Mouse (Mus musculus): ENCODE results near the gene Epas1. TPM values are rescaled to one million over a fixed set of nuclear protein-coding genes. Genes with fewer than 3 reads are reported as not detected.

The Epas1 gene
- polyA plus RNA-seq, 1 experiment from 2014 or later = 4.3 TPM

DNA sequence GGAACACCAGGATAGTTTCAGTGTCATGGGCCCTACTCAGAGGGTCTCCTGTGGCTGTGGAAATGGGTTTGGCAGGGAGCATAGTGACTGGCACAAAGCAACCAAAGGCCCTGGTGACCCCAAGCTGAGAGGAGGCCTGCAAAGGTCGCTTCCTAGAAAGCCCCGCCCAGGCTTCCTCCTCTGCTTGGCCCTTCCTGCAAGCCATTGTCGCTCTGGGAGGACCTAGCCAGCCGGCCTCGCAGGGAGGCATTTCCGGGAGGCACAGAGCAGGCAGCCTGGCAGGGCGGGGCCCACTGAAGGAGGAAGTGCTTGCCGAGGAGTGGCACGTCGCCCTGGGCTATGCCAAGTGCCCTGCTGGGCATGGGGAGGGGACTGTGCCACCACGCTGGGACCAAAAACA, 21.5 kb upstream of the Epas1 start:
- no peak overlapping the region for H3K27ac ChIP-seq
- peak; percentile 74 for ATAC-seq
- WGBS = 7% methylated on average over 11 of the region's 11 CpGs

DNA sequence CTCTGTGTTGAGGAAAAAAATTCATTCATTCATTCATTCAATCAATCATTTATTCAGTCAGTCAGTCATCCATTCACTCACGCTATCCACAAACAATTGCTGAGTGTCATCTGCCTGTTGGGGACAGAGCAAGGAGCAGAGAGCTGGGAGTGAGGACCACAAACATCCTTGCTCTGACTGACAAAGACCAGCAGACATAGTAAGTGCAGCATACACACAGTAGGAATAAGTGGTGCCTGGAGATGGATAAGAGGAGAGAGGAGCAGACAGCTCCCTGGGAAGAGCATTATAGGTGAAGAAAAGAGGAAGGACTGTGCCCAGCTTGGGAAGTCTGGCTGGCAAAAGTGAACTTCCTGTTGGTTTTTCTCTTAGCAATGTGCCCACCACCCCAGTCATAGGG, 21.0 kb upstream of the Epas1 start:
- Histone ChIP-seq H3K36me3 (no peaks in the 10 kb centered on the region), H3K9me3 (no peaks in the 10 kb centered on the region), H3K9ac (replicated peaks) (no peak overlapping the region), H3K27ac (no peak overlapping the region), H3K4me3 (replicated peaks) (no peak overlapping the region), H3K4me2 (replicated peaks) (no peak overlapping the region), H3K27me3 (peaks cover 2% of the 10 kb centered on the region; the same call in 1 of the 2 replicates), H3K4me1 (replicated peaks) (peaks cover 3% of the 10 kb centered on the region)
- WGBS = 82% methylated on average over 1 of the region's 1 CpGs
- 0 out of 2 replicates have a peak, but pooled peaks have one; percentile 9 for ATAC-seq

More for the DNA sequence above, 21.5 kb upstream of the Epas1 start:
- Histone ChIP-seq H3K9me3 (no peaks in the 10 kb centered on the region), H3K4me3 (replicated peaks) (no peak overlapping the region), H3K36me3 (no peaks in the 10 kb centered on the region), H3K9ac (replicated peaks) (no peak overlapping the region), H3K4me2 (replicated peaks) (no peak overlapping the region), H3K27me3 (peaks cover 2% of the 10 kb centered on the region; the same call in 1 of the 2 replicates), H3K4me1 (replicated peaks) (peaks cover 3% of the 10 kb centered on the region)

- WGBS = 86% methylated on average over 4 of the region's 4 CpGs
- H3K9ac ChIP-seq (replicated peaks) = no peak overlapping the region
- H3K27me3 ChIP-seq = peaks cover 2% of the 10 kb centered on the region; the same call in 1 of the 2 replicates
- H3K4me2 ChIP-seq (replicated peaks) = no peak overlapping the region
- H3K36me3 ChIP-seq = no peaks in the 10 kb centered on the region
- ATAC-seq = no peak
- H3K4me1 ChIP-seq (replicated peaks) = peaks cover 3% of the 10 kb centered on the region
- no peak overlapping the region for H3K27ac ChIP-seq
- H3K4me3 ChIP-seq (replicated peaks) = no peak overlapping the region
- H3K9me3 ChIP-seq = no peaks in the 10 kb centered on the region
These were observed 19.9 kb upstream of the Epas1 start for GRCm38 (mm10) chr17:86733644-86734043.

- H3K4me2 ChIP-seq (replicated peaks) = no peak overlapping the region
- no peak for ATAC-seq
- H3K27me3 ChIP-seq = no peaks in the 10 kb centered on the region
- no peak overlapping the region for H3K4me3 ChIP-seq (replicated peaks)
- H3K27ac ChIP-seq = no peak overlapping the region
- no peak overlapping the region for H3K9ac ChIP-seq (replicated peaks)
- H3K4me1 ChIP-seq (replicated peaks) = no peaks in the 10 kb centered on the region
- no peaks in the 10 kb centered on the region for H3K9me3 ChIP-seq
- 85% methylated on average over 6 of the region's 6 CpGs for WGBS
- H3K36me3 ChIP-seq = no peaks in the 10 kb centered on the region
These were observed 15.0 kb upstream of the Epas1 start for GRCm38 (mm10) chr17:86738477-86738876.

- no peak overlapping the region for H3K4me2 ChIP-seq (replicated peaks)
- no peak overlapping the region for H3K4me3 ChIP-seq (replicated peaks)
- 90% methylated on average over 7 of the region's 7 CpGs for WGBS
- H3K4me1 ChIP-seq (replicated peaks) = no peaks in the 10 kb centered on the region
- H3K9ac ChIP-seq (replicated peaks) = no peak overlapping the region
- H3K27me3 ChIP-seq = no peaks in the 10 kb centered on the region
- no peaks in the 10 kb centered on the region for H3K36me3 ChIP-seq
- no peaks in the 10 kb centered on the region for H3K9me3 ChIP-seq
- H3K27ac ChIP-seq = no peak overlapping the region
- no peak for ATAC-seq
These were observed 10.1 kb upstream of the Epas1 start for GRCm38 (mm10) chr17:86743351-86743941.

DNA sequence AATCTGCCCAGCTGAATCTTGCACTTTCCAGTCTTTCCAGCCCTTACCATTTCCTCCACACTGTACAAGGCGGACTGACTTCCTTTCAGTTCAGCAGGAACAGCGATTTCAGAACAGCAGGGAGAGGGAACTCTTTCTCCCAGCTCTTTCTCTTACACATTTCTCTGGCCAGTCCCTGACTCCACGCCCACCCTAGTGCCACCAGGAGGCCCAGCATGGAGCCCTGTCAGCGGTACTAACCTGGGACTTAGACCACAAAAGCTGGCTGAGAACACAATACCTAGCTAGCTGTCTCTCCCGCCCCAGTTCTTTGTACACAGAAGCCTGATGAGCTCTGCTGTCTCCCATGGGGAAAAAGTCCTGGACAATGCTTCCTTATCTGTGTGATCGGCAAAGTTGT, 8.6 kb upstream of the Epas1 start:
- Histone ChIP-seq H3K36me3 (no peaks in the 10 kb centered on the region), H3K9ac (replicated peaks) (no peak overlapping the region), H3K4me1 (replicated peaks) (no peaks in the 10 kb centered on the region), H3K9me3 (no peaks in the 10 kb centered on the region), H3K27me3 (no peaks in the 10 kb centered on the region), H3K27ac (no peak overlapping the region), H3K4me2 (replicated peaks) (no peak overlapping the region), H3K4me3 (replicated peaks) (no peak overlapping the region)
- WGBS = 29% methylated on average over 6 of the region's 6 CpGs
- no peak for ATAC-seq

DNA sequence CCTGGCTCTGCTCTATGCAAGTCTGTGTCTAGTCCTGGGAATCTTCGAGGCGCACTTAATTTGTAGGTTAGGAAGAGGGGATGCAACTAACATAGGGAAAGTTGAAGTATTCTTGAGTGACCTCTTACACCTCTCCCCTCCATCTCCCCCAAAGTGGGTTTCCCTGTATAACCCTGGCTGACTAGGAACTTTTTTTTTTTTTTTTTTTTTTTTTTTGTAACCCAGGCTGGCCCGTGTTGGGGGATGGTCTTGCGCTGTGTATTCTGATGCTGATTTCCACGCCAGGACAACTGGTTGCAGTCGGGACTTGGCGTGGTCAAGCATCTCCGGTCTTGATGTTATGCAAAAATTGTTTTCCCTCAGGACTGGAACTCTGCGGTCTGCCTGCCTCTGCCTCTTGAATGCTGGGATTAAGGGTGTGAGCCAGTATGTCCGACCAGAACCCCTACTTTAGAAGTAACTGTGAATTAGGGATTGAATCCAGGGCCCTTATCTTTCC, 2.1 kb upstream of the Epas1 start:
- peaks cover 30% of the 10 kb centered on the region for H3K4me1 ChIP-seq (replicated peaks)
- ATAC-seq = no peak
- no peaks in the 10 kb centered on the region for H3K9me3 ChIP-seq
- no peak overlapping the region for H3K9ac ChIP-seq (replicated peaks)
- H3K4me2 ChIP-seq (replicated peaks) = no peak overlapping the region
- peaks cover 62% of the 10 kb centered on the region for H3K27me3 ChIP-seq
- H3K4me3 ChIP-seq (replicated peaks) = no peak overlapping the region
- 70% methylated on average over 10 of the region's 10 CpGs for whole genome bisulfite sequencing
- no peaks in the 10 kb centered on the region for H3K36me3 ChIP-seq
- no peak overlapping the region for H3K27ac ChIP-seq

GRCm38 (mm10) chr17:86753931-86754805, 668 bp downstream of the Epas1 start:
- no peak for ATAC-seq
- H3K9me3 ChIP-seq = no peaks in the 10 kb centered on the region
- peaks cover 77% of the 10 kb centered on the region for H3K27me3 ChIP-seq
- H3K4me2 ChIP-seq (replicated peaks) = peak overlapping the region; percentile 91
- peak overlapping the region; percentile 53 for H3K4me3 ChIP-seq (replicated peaks)
- no peak overlapping the region for H3K27ac ChIP-seq
- under 1% methylated on average over 55 of the region's 55 CpGs for WGBS
- H3K9ac ChIP-seq (replicated peaks) = peak overlapping the region; percentile 54
- no peaks in the 10 kb centered on the region for H3K36me3 ChIP-seq
- H3K4me1 ChIP-seq (replicated peaks) = peaks cover 30% of the 10 kb centered on the region

DNA sequence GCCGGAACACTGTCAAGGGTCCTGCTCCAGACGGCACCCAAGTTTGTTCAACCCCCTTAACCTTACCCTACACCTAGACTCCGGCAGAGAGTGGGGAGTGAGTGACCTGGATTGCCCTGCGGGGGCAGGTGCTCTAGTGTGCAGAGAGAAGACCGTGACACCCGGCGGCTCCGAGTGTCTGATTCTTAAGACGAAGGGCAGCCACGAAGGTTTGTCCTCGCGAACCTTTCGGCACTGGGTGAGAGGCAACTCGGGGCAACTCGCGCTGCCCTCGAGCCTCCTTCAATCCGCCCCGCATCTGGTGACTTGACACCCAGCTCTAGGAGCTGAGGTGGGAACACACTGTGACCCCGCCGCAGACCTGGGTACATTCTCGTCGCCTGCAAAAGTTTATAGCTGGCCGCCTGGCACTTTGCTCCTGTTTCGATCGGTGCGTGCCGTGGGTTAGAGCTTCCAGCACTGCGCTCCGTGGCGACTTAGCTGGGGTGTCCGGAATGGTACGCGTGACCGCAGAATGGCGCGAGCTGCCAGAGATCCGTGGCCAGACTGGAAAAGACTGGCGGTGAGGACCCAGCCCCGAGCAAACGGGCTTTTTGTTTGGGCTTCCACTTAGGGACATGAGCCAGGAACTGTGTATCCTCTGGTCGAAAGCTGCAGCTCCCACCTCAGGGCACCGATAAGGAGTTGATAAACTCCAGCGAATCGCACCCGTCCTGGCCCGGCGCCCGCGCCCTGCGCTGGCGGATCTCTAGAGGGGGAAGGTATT, 1.5 kb downstream of the Epas1 start:
- Histone ChIP-seq H3K27me3 (peaks cover 77% of the 10 kb centered on the region), H3K27ac (no peak overlapping the region), H3K4me2 (replicated peaks) (peak overlapping the region; percentile 91), H3K9me3 (no peaks in the 10 kb centered on the region), H3K4me3 (replicated peaks) (peak overlapping the region; percentile 53), H3K4me1 (replicated peaks) (peaks cover 30% of the 10 kb centered on the region), H3K9ac (replicated peaks) (peak overlapping the region; percentile 48; the same call in 1 of the 2 replicates), H3K36me3 (no peaks in the 10 kb centered on the region)
- ATAC-seq = no peak
- WGBS = 2% methylated on average over 52 of the region's 52 CpGs

DNA sequence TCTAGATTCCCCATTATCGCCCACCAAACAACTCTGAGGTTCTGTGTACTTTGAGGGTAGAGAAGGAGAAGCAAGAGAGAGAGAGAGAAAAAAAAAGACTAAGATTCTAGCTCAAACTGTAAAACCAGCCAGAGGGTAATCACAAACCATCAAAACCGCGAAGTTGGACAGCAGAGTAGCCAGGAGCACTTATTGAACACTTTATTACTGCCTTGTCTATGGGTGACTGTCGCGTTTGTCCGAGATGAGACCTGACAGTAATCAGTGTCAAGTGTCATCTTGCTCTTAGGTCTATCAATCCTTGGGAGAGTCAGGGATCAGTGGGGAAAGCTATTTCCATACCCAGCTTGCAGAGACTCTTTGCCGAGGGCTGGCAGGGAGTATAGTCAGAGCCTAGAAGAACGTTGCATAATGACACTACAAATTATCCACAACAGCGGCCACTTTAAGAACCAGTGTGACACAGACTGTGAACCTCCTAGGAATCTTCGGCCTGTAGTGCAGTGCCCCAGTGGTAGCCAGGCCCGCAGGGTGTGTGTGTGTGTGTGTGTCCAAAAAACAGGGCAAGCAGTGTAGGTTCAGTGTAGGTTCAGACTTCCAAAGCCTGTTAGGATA, 2.2 kb downstream of the Epas1 start:
- Histone ChIP-seq H3K36me3 (no peaks in the 10 kb centered on the region), H3K27ac (no peak overlapping the region), H3K4me1 (replicated peaks) (peaks cover 30% of the 10 kb centered on the region), H3K9ac (replicated peaks) (no peak overlapping the region), H3K4me2 (replicated peaks) (peak overlapping the region; percentile 91; the same call in 1 of the 2 replicates), H3K27me3 (peaks cover 72% of the 10 kb centered on the region), H3K9me3 (no peaks in the 10 kb centered on the region), H3K4me3 (replicated peaks) (peak overlapping the region; percentile 53)
- 19% methylated on average over 11 of the region's 11 CpGs for WGBS
- ATAC-seq = no peak

DNA sequence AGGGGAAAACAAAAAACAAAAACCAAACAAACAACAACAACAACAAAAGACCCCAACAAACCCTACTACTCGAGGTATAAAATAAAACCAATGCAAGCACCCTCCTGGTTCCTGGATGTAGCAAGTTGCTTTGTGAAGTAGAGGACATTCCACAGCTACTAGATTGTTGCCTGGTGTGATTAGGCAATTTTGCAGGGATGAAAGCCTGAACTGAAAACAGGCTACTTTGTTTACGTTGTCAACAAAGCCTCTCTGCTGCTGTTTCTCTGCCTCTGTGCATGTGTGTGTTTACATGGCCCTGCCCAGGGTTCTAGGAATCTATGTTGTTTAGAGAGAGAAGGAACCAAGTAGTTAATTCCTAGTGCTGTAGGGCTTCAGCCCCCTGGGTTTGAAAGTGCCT, 4.1 kb downstream of the Epas1 start:
- Histone ChIP-seq H3K9ac (replicated peaks) (no peak overlapping the region), H3K9me3 (no peaks in the 10 kb centered on the region), H3K36me3 (no peaks in the 10 kb centered on the region), H3K4me2 (replicated peaks) (no peak overlapping the region), H3K4me1 (replicated peaks) (peaks cover 28% of the 10 kb centered on the region), H3K27ac (no peak overlapping the region), H3K4me3 (replicated peaks) (no peak overlapping the region), H3K27me3 (peaks cover 53% of the 10 kb centered on the region)
- 39% methylated on average over 2 of the region's 2 CpGs for WGBS
- ATAC-seq = no peak
